Mouse (Mus musculus) forebrain, embryonic 10.5 days (tissue): ENCODE measurements around the gene Tbl2. TPM values are rescaled to one million over a fixed set of nuclear protein-coding genes. Genes with fewer than 3 reads are reported as not detected.

Source experiments
- DNase-seq: peaks from one replicate; pipeline ENCODE4 v3.0.0-alpha.2; 2017; ENCODE audit warnings: low spot score; ENCODE audit errors: extremely low spot score
- H3K27ac ChIP-seq: fragments of 300-500 bp; sonication (generic); 2 replicates; pipeline ENCODE4 v1.5.1; 2016; ENCODE audit warnings: mild to moderate bottlenecking
- H3K27me3 ChIP-seq: fragments of 300-500 bp; sonication (generic); 2 replicates; pipeline ENCODE4 v1.6.1; 2016; ENCODE audit warnings: mild to moderate bottlenecking; ENCODE audit not compliant: poor library complexity, severe bottlenecking
- H3K36me3 ChIP-seq: fragments of 300-500 bp; sonication (generic); replicated peaks from 2 replicates; pipeline ENCODE4 v1.6.1; 2016; ENCODE audit warnings: mild to moderate bottlenecking, moderate library complexity
- H3K4me1 ChIP-seq: fragments of 300-500 bp; sonication (generic); 2 replicates; pipeline ENCODE4 v1.6.1; 2016
- H3K4me3 ChIP-seq: fragments of 300-500 bp; sonication (generic); 2 replicates; pipeline ENCODE4 v1.5.1; 2016; ENCODE audit warnings: mild to moderate bottlenecking, moderate library complexity
- H3K9me3 ChIP-seq: fragments of 300-500 bp; sonication (generic); 2 replicates; pipeline ENCODE4 v1.6.1; 2016; ENCODE audit warnings: mild to moderate bottlenecking, moderate library complexity
- WGBS: fragments of 180-500 bp; shearing (Covaris S2); methylation state at CpG from one replicate; pipeline ENCODE4 v1.1.7; 2016; 5-methylcytosine and 5-hydroxymethylcytosine counted together
- polyA plus RNA-seq: library from polyadenylated mRNA; unstranded; fragments of >200 nt; fragmentation: Nextera tagmentation; extraction: Ambion mirVana; gene quantifications from 2 replicates; pipeline ENCODE4 v1.2.1, GENCODE M21; 2016

Tbl2 gene
- polyA plus RNA-seq, 1 experiment from 2014 or later = 23.8 TPM

DNA sequence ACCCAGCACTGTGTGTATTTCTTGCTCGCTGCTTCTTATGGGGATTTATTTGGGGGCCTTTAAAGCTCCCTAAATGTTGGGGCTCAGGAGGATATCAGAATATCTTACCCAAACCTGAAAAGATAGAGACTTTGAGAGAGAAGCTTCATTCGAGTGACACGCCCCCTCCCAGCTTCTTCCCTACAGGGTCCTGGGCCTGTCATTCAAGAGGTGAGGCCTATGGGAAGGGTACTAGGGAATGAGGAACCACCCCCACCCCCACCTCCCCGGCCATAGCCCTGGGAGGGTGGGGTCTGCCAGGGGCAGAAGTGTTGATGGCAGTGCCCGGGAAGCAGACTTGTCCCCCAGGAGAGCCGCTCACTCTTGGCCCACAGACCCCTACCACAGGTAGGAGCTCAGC lies 23.3 kb upstream of the Tbl2 start:
- no peaks in the 10 kb centered on the region for H3K4me1 ChIP-seq
- no peaks in the 10 kb centered on the region for H3K36me3 ChIP-seq
- H3K27me3 ChIP-seq = peaks cover 18% of the 10 kb centered on the region
- DNase-seq = no peak
- 57% methylated on average over 6 of the region's 6 CpGs for WGBS
- no peak overlapping the region for H3K27ac ChIP-seq
- no peaks in the 10 kb centered on the region for H3K9me3 ChIP-seq
- H3K4me3 ChIP-seq = no peak overlapping the region

DNA sequence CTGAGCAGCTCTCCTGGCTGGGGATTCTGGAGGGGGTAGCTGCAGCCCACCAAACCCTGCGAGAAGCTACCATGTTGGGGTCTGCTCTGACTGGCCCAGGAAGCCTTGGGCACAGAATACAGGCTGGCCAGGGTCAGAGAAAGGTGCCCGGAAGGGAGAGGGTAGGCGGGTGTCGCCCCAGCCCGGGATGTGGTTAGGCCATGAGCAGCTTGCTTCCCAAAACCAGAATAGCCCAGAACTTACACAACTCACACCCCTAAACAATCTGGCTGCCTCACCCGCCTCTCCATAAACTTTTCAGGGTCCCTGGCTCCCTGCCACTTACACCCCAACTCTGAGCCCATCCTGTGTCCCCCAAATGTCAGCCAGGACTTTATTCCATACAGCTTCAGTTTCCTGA lies 21.8 kb upstream of the Tbl2 start:
- Histone ChIP-seq H3K27me3 (peaks cover 13% of the 10 kb centered on the region), H3K36me3 (no peaks in the 10 kb centered on the region), H3K4me1 (no peaks in the 10 kb centered on the region), H3K9me3 (no peaks in the 10 kb centered on the region), H3K4me3 (no peak overlapping the region), H3K27ac (no peak overlapping the region)
- WGBS = 88% methylated on average over 6 of the region's 6 CpGs
- no peak for DNase-seq

DNA sequence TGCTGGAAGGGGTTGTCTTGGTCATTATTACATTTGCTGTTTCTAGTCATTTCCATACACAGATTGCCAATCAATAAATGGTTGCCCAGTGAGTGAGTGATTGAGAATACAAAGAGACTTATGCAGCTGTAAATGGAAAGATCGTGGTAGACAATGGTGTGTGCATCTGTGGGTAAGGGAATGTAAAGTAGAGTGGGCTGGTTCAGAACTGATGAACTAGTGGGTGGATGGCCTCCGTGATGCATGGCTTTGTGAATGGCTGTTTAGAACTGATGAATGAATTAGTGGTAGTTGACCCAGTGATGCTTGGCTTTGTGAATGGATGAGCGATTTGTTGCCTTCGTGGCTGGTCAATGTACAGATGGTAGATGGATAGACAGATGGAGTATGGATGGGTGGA lies 19.7 kb upstream of the Tbl2 start:
- H3K27me3 ChIP-seq = peaks cover 34% of the 10 kb centered on the region
- 85% methylated on average over 4 of the region's 4 CpGs for WGBS
- no peaks in the 10 kb centered on the region for H3K9me3 ChIP-seq
- DNase-seq = no peak
- peaks cover 15% of the 10 kb centered on the region for H3K4me1 ChIP-seq
- H3K4me3 ChIP-seq = no peak overlapping the region
- H3K36me3 ChIP-seq = no peaks in the 10 kb centered on the region
- no peak overlapping the region for H3K27ac ChIP-seq

DNA sequence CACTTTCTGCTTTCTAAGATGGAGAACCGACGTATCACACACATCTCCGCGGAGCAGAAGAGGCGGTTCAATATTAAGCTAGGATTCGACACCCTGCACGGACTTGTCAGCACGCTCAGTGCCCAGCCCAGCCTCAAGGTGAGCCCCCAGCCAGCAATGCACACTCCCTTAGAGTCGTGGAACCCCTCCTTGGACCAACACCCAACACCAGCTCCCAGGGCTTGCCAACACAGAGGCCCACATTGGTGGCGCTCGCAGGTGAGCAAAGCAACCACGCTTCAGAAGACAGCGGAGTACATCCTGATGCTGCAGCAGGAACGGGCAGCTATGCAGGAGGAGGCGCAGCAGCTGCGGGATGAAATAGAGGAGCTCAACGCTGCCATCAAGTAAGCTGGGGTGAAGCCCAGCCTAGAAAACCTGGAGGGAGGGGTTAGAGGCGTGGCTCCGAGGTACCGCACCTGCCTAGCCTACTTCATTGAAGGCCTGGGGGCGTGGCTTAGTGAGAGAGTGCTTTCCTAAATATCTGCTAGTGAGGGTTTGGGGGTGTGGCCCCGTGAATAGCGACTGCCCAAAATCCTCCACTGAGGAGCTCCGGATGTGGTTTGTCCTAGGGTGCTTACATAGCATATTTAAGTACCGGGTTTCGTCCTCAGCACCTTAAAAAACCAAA lies 15.6 kb upstream of the Tbl2 start:
- no peak for DNase-seq
- no peak overlapping the region for H3K27ac ChIP-seq
- H3K4me1 ChIP-seq = peaks cover 15% of the 10 kb centered on the region
- H3K36me3 ChIP-seq = no peaks in the 10 kb centered on the region
- 5% methylated on average over 26 of the region's 26 CpGs for WGBS
- peak overlapping the region; percentile 36 for H3K4me3 ChIP-seq
- no peaks in the 10 kb centered on the region for H3K9me3 ChIP-seq
- peaks cover 48% of the 10 kb centered on the region for H3K27me3 ChIP-seq

DNA sequence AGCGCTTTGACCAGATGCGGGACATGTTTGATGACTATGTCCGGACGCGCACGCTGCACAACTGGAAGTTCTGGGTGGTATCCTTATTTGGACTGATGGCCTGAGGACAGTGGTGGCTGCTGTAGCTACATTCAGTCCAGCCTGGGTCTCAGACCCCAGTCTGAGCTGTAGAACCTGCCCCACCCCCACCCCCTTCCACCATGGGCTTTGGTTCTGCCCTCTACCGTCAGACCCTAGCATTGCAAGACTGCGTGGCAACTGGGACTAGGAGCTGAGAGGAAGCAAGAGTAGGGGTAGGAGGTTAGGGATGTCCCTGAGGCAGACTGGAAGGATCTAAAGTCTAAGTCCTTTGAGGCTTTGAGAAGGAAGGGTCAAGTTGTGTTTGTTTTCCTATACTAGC lies 14.9 kb upstream of the Tbl2 start:
- peaks cover 43% of the 10 kb centered on the region for H3K27me3 ChIP-seq
- no peak overlapping the region for H3K27ac ChIP-seq
- peaks cover 15% of the 10 kb centered on the region for H3K4me1 ChIP-seq
- H3K9me3 ChIP-seq = no peaks in the 10 kb centered on the region
- under 1% methylated on average over 8 of the region's 8 CpGs for WGBS
- peak; percentile 55 for DNase-seq
- no peaks in the 10 kb centered on the region for H3K36me3 ChIP-seq
- H3K4me3 ChIP-seq = peak overlapping the region; percentile 36

GRCm38 (mm10) chr5:135139881-135140280 lies 9.6 kb upstream of the Tbl2 start:
- Histone ChIP-seq H3K27me3 (peaks cover 13% of the 10 kb centered on the region), H3K4me1 (no peaks in the 10 kb centered on the region), H3K27ac (no peak overlapping the region), H3K4me3 (no peak overlapping the region), H3K9me3 (no peaks in the 10 kb centered on the region), H3K36me3 (no peaks in the 10 kb centered on the region)
- DNase-seq = no peak
- 79% methylated on average over 2 of the region's 2 CpGs for WGBS

DNA sequence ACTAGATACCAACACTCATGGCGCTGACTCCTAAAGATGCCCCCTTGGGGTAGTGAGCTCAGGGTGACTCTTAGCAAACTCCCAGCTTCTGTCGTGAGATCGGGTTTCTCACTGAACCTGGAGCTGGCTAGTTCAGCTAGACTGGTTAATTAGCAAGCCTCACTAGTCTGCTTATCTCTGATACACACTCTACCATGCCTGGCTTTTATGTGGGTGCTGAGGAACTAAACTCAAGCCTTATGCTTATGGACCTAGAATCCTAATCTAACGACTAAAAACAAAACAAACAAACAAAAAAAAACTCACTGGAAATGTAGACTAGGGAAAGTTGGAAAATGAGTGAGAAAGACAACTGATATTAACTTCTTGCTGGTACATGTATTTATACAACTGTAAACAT lies 5.0 kb upstream of the Tbl2 start:
- H3K4me1 ChIP-seq = peaks cover 11% of the 10 kb centered on the region
- H3K27ac ChIP-seq = no peak overlapping the region
- H3K36me3 ChIP-seq = no peaks in the 10 kb centered on the region
- DNase-seq = no peak
- H3K4me3 ChIP-seq = no peak overlapping the region
- no peaks in the 10 kb centered on the region for H3K9me3 ChIP-seq
- peaks cover 4% of the 10 kb centered on the region; the same call in 1 of the 2 replicates for H3K27me3 ChIP-seq
- WGBS = 64% methylated on average over 4 of the region's 4 CpGs

GRCm38 (mm10) chr5:135145532-135145931 lies 3.9 kb upstream of the Tbl2 start:
- H3K36me3 ChIP-seq = no peaks in the 10 kb centered on the region
- H3K27ac ChIP-seq = no peak overlapping the region
- H3K4me3 ChIP-seq = no peak overlapping the region
- no peaks in the 10 kb centered on the region for H3K9me3 ChIP-seq
- DNase-seq = no peak
- WGBS = 83% methylated on average over 3 of the region's 3 CpGs
- peaks cover 17% of the 10 kb centered on the region for H3K4me1 ChIP-seq
- H3K27me3 ChIP-seq = peaks cover 4% of the 10 kb centered on the region; the same call in 1 of the 2 replicates

DNA sequence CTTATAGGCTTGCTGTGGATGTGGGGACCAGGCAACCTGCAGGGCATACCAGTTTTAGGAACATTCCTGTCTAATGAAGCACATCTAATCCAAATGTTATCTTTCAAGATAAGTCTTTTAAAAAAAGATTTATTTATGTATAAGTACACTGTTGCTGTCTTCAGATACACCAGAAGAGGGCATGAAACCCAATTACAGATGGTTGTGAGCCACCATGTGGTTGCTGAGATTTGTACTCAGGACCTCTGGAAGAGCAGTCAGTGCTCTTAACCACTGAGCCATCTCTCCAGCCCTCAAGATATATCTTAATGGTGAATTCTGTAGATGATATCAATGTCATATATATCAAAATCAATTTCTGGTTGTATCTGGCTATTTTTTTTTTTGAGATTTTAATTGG lies 3.5 kb upstream of the Tbl2 start:
- Histone ChIP-seq H3K27ac (no peak overlapping the region), H3K27me3 (peaks cover 4% of the 10 kb centered on the region; the same call in 1 of the 2 replicates), H3K4me3 (no peak overlapping the region), H3K36me3 (no peaks in the 10 kb centered on the region), H3K9me3 (no peaks in the 10 kb centered on the region), H3K4me1 (peaks cover 22% of the 10 kb centered on the region)
- no peak for DNase-seq

DNA sequence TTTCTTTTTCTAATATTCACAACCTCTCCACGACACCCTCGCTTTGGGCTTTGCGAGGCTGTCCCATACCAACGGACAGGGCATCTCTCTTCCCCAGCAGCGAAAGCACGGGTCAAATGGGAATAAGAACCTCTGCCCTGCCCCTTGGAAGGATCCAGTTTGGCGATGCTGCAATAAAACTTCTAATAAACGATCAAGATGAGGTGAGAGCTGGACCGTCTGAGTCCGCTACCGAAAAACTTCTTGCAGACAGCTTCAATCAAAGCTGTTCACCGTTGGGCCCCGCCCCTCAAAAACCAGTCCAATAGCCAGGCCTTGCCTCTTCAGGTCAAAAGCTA lies 773 bp upstream of the Tbl2 start:
- WGBS = under 1% methylated on average over 13 of the region's 13 CpGs
- Histone ChIP-seq H3K4me3 (peak overlapping the region; percentile 80), H3K27ac (peak overlapping the region; percentile 97), H3K9me3 (no peaks in the 10 kb centered on the region), H3K36me3 (peaks cover 22% of the 10 kb centered on the region), H3K4me1 (peaks cover 23% of the 10 kb centered on the region), H3K27me3 (peaks cover 4% of the 10 kb centered on the region; the same call in 1 of the 2 replicates)
- DNase-seq = no peak

- Histone ChIP-seq H3K27ac (peak overlapping the region; percentile 97), H3K27me3 (peaks cover 4% of the 10 kb centered on the region; the same call in 1 of the 2 replicates), H3K4me1 (peaks cover 23% of the 10 kb centered on the region), H3K36me3 (peaks cover 33% of the 10 kb centered on the region), H3K4me3 (peak overlapping the region; percentile 80), H3K9me3 (no peaks in the 10 kb centered on the region)
- no peak for DNase-seq
- under 1% methylated on average over 23 of the region's 23 CpGs for whole genome bisulfite sequencing
Measured at GRCm38 (mm10) chr5:135149820-135150178, 342 bp downstream of the Tbl2 start.

DNA sequence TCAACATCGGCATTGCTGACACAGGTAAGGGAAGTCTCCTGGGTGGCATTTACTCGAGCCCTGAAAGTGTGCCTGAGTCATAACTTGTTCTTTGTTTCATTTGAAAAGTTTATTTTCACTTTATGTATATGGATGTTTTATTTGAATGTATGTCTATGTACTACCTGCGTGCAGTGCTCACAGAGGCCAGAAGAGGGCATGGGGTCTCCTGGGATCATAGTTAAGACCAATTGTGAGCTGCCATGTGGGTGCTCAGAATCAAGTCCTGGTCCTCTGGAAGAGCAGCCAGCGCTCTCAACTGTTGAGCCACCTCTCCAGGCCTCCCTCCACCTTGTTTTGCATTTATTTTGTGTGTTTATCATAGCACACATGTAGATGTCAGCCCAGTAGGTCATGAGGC lies 7.0 kb downstream of the Tbl2 start:
- 94% methylated on average over 4 of the region's 4 CpGs for WGBS
- Histone ChIP-seq H3K27me3 (no peaks in the 10 kb centered on the region), H3K9me3 (peaks cover 4% of the 10 kb centered on the region; the same call in 1 of the 2 replicates), H3K36me3 (peaks cover 97% of the 10 kb centered on the region), H3K4me1 (no peaks in the 10 kb centered on the region), H3K4me3 (no peak overlapping the region), H3K27ac (no peak overlapping the region)
- DNase-seq = no peak

DNA sequence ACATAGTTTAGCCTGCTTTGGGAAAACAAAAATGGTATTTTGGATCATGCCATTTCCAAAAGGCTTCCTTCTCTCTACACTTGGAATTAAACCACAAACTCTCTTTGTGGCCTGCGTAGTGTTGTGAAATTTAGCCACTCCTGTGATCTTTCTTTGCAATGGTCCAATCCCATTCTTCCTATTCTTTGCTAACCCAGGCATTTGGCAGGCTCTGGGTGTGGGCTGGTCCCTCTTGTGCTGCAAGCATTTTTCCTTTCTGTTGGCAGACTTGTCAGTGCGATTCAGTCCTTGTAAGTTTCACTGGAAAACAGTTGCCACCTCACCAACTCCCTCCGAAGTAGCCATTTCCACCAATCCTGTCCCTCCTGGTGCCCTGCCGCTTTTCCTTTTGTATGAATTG lies 11.8 kb downstream of the Tbl2 start:
- Histone ChIP-seq H3K4me1 (no peaks in the 10 kb centered on the region), H3K9me3 (peaks cover 4% of the 10 kb centered on the region; the same call in 1 of the 2 replicates), H3K27ac (no peak overlapping the region), H3K36me3 (peaks cover 79% of the 10 kb centered on the region), H3K27me3 (no peaks in the 10 kb centered on the region), H3K4me3 (no peak overlapping the region)
- WGBS = 94% methylated on average over 4 of the region's 4 CpGs
- no peak for DNase-seq

DNA sequence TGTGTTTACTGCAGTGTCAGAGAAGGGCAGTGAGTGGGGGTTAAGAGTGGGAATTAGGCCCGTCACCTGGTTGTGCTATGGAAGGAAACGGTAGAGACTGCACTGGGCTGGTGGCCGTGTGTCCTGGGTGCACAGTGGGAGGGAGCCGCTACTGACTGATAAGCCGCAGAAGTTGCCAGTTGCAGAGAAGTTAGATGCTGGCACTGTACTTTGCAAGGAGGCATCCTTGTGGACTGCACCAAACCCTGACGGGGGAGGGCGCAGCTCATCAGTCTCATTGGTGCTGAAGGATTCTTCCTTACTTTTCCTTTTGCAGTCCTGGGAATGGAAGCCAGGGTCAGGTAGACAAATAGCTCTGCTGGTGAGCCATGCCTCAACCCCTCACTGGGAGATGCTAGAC lies 12.2 kb downstream of the Tbl2 start:
- Histone ChIP-seq H3K27me3 (no peaks in the 10 kb centered on the region), H3K27ac (no peak overlapping the region), H3K4me1 (no peaks in the 10 kb centered on the region), H3K9me3 (peaks cover under 1% of the 10 kb centered on the region; the same call in 1 of the 2 replicates), H3K4me3 (no peak overlapping the region), H3K36me3 (peaks cover 74% of the 10 kb centered on the region)
- no peak for DNase-seq
- WGBS = 89% methylated on average over 7 of the region's 7 CpGs
